Mouse (Mus musculus) cerebellum, adult 2 months (tissue): ENCODE measurements at regions not wholly inside any gene's neighbourhood (a gene's known extent, or its start where the extent isn't known, plus 50 kb on each side); places are given as distances from the start of the nearest gene placed in this dataset.

Experiments used
- DNase-seq, 2 experiments: peaks; one replicate each; pipeline ENCODE4 v3.0.0; 2021
- H3K27ac ChIP-seq: fragments of 200-500 bp; 2 replicates; pipeline ENCODE4 v1.5.1; 2012; ENCODE audit warnings: low read length, control low read depth, inconsistent platforms; ENCODE audit not compliant: insufficient read depth
- H3K27me3 ChIP-seq: fragments of 200-500 bp; 2 replicates; pipeline ENCODE4 v1.6.1; 2012; ENCODE audit warnings: inconsistent platforms, mild to moderate bottlenecking, low read length, moderate library complexity; ENCODE audit not compliant: control insufficient read depth, insufficient read depth
- H3K4me1 ChIP-seq: fragments of 200-500 bp; 2 replicates; pipeline ENCODE4 v1.6.1; 2011; ENCODE audit warnings: low read length; ENCODE audit not compliant: control insufficient read depth, insufficient read depth
- H3K4me3 ChIP-seq: fragments of 200-500 bp; replicated peaks from 2 replicates; pipeline ENCODE3; 2011; ENCODE audit warnings: mild to moderate bottlenecking, low read depth, low read length, control low read depth; ENCODE audit not compliant: insufficient read depth
- CTCF ChIP-seq: fragments of 200-500 bp; IDR thresholded peaks from 2 replicates; pipeline ENCODE4 v1.5.1; 2011; ENCODE audit warnings: low read depth, mild to moderate bottlenecking, control low read depth, low read length, moderate library complexity, borderline replicate concordance; ENCODE audit not compliant: insufficient read depth
- POLR2A ChIP-seq: fragments of 200-500 bp; IDR thresholded peaks from 2 replicates; pipeline ENCODE4 v1.6.1; 2011; ENCODE audit warnings: low read length, control low read depth, borderline replicate concordance; ENCODE audit not compliant: insufficient read depth
- WGBS: fragments of 180-500 bp; shearing (Covaris S2); methylation state at CpG from one replicate; pipeline ENCODE4 v1.1.7; 2018; 5-methylcytosine and 5-hydroxymethylcytosine counted together

- 78% methylated on average over 2 of the region's 2 CpGs for WGBS
Measured at GRCm38 (mm10) chr14:107584252-107584651, 1329.7 kb downstream of the Slitrk1 start.

GRCm38 (mm10) chr14:107570676-107571075 is 1343.3 kb downstream of the Slitrk1 start:
- no peak for DNase-seq
- Histone ChIP-seq H3K27me3 (no peaks in the 10 kb centered on the region), H3K4me1 (no peaks in the 10 kb centered on the region), H3K27ac (no peak overlapping the region), H3K4me3 (no peak overlapping the region)
- WGBS = 90% methylated on average over 1 of the region's 1 CpGs
- TF ChIP-seq CTCF (no peak), POLR2A (no peak)

More at GRCm38 (mm10) chr14:107584252-107584651, 1329.7 kb downstream of the Slitrk1 start:
- no peak for TF ChIP-seq CTCF
- no peak for TF ChIP-seq POLR2A
- Histone ChIP-seq H3K4me1 (no peaks in the 10 kb centered on the region), H3K27me3 (no peaks in the 10 kb centered on the region), H3K27ac (no peak overlapping the region), H3K4me3 (no peak overlapping the region)
- no peak for DNase-seq

- Histone ChIP-seq H3K4me1 (no peaks in the 10 kb centered on the region), H3K27me3 (no peaks in the 10 kb centered on the region), H3K4me3 (no peak overlapping the region), H3K27ac (no peak overlapping the region)
- DNase-seq = no peak
- 41% methylated on average over 2 of the region's 2 CpGs for WGBS
- no peak for TF ChIP-seq CTCF
- TF ChIP-seq POLR2A = no peak
Measured at GRCm38 (mm10) chr14:107568496-107568895, 1345.5 kb downstream of the Slitrk1 start.
